Mouse (Mus musculus) adrenal gland, adult (tissue): Measurements from ENCODE around the gene Catsperz.
A peak's percentile ranks its signal among the peaks of the same experiment; 100 is the strongest.
"Not testable (repeated sequence)": the region's sequence is repeated elsewhere in the genome, so short reads cannot be mapped to it uniquely, and the experiment has no call there.

ENCODE experiments used
- DNase-seq, 2 experiments: peaks; one replicate each; pipeline ENCODE4 v3.0.0; 2022 to 2023; ENCODE audit warnings: low spot score in 1 of 2; ENCODE audit not compliant: inconsistent age in 2 of 2

The Catsperz gene

DNA sequence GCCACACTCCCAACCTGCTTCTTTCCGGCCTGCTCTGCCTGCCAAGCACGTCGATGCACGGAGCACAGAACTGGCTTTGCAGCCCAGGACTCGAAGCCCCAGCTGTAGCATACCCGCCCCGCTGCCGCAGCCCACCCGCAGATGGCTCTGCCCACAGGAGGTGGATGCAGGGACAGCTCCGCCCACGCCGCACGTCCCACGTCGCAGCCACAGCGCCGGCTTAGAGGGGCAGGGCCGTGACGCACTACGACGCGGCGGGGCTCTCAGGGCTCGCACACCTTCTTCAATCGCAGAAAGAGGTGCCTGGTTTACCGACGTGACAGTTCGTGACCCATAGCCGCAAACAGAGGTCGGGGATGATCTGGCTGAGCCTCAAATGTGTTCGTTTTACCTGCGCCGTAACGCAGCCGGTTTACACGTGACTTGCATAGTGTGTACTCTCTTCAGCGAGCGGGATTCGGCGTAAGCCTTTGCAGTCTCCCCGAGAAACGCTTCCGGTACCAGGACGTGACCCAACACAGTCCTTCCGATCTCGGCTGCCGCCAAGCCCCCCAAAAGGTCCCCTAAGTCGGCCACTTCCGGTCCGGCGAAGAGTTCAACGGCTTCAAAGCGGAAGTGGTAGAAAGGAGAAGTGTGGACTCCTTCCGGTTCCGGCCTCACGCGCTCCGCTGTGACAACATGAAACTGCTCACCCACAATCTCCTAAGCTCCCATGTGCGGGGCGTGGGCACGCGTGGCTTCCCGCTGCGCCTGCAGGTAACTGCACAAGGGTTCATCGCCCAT is 15.5 kb downstream of the Catsperz start, which contains the start of the genes Trmt112 and Prdx5:
TSS of gene Trmt112 (plus strand) at position 192 of the 783 bp plus-strand sequence.
TSS of gene Prdx5 (minus strand) at position 600 of the 783 bp plus-strand sequence.
- peak; percentile 93 to 96 for DNase-seq

DNA sequence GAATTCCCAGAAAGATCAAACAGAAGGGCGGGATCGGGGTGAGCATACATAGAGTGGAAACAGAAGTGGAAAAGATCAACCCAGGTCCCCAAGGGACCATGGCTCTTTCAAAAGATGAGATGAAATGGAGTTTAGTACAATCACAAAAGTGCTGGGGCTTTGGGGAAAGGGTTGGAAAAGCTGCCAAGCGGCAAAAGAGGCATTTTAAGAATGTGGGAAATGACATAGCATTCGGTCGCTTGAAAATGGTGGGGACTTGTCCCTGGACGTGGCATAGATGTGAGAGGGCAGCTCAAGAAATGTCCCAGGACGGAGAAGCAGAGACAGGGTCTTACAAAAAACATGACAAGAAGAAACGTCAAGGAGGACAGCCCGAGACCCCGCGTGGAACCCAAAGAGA is 16.2 kb downstream of the Catsperz start:
- no peak for DNase-seq

DNA sequence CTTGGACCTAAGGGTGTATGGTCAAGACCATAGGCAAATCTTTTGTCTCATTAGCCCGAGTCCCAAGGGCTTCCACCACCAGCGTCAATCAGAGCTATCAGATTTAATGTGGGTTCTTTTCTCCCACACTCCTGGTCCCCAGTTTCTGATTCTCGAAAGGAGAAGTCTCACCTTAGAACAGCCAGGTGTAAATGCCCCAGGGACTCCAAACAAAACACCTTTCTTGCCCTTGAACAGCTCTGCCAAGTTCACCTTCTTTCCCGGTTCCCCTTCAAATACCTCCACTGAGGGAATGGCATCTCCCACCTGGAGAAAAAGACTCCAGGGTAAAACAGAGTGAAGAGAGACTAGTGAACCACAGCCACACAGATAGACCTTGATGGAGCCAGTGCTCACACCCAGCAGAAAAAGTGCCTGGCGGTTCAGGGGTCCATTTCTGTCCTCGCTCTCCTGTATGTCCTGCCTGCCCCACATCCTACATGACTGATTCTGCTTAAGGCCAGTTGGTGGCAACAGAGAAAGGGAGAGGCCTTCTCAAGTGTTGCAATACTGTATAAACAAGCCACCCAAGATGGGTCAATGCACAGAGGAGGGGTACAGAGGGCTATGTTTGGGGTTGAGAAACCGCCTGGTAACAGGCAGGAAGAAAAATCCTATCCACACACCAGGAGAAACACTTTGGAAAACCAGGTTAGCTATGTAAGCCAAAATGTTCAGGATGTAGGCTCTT is 17.2 kb downstream of the Catsperz start:
- peak in 1 of 2 experiments; percentile 53 for DNase-seq

DNA sequence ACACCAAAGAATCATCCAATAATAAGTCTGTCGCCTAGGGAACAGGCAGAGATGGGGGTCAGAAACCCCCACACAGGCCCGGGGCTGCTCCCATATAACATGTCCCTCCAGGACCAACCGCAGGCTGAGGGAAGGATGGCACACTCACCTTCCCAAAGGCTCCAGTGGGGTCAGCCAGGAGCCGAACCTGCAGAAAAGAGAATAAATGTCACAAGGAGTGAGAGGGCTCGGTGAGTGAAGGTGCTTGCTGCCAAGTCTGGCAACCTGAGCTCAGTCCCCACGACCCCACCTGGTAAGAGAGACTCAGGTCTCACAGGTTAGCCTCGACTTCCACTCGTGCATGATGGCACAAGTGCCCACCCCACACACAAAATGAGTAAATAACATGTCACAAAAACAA is 18.1 kb downstream of the Catsperz start:
- DNase-seq = peak in 1 of 2 experiments; percentile 41

DNA sequence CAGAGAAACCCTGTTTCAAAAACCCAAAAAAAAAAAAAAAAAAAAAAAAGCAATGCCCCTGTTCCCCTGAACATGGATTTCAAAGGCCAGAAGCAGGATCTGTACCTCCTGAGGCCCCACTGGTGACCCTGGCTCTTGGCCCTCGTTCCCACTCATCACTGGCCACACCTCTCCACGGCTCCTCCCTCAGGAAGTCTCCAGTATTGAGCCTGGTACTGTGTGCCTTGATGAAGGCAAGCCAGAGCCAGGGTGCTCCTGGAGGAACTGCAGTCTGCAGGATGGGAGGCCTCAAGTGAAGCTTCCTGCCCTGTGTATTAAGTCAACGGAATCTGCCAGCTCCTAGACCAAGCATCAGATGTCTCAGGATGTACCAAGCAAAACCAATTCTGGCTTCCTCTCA is 19.0 kb downstream of the Catsperz start:
- DNase-seq = peak in 1 of 2 experiments; percentile 44

DNA sequence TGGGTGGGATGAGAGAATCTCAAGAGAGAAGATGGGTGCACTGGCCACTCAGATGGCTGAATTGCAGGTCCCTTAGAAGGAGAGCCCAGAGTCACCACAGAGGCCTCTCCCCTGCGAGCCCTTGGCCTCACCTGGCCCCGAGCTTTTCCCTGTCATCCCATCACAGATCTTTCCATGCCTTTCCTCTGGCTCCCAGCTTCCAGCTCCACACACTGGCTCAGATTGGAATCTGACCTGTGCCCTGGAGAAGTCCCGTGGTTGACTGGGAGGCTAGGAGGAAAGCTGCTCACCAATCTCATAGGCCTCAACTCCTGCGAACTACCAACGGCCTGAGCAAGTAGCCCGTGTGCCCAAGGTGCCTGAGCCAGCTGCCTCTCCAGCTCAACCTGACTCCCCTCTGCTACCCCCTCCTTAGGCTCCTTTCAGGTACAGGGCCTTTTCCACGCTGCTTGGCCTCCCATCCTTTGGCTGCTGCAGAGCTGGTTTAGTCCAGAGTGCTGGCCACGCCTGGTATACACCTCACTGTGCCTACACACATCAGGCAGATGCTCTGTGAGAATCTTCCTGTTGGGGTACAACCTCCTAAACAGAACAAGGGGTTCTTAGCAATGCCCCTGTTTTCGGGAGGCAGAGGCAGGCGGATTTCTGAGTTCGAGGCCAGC is 19.6 kb downstream of the Catsperz start:
- DNase-seq = peak in 1 of 2 experiments; percentile 21

DNA sequence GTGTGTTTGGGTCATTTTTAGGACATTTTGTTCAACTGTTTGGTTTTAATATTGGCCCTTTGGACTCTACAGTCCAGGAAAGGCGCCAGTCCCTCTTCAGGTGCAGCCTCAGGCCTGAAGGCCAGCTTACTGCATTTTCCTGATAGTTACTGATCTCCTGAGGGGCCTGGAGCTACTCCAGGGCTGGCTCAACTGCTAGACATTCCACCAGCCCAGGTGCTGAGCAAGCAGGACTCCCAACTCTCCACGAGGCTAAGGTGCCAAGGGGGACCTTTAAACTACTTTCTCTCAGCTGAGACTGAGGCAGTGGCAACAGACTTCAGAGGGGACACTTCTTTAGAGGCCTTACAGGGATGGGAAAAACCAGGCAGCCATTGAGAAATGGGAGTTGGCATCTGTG is 20.3 kb downstream of the Catsperz start:
- DNase-seq = no peak

DNA sequence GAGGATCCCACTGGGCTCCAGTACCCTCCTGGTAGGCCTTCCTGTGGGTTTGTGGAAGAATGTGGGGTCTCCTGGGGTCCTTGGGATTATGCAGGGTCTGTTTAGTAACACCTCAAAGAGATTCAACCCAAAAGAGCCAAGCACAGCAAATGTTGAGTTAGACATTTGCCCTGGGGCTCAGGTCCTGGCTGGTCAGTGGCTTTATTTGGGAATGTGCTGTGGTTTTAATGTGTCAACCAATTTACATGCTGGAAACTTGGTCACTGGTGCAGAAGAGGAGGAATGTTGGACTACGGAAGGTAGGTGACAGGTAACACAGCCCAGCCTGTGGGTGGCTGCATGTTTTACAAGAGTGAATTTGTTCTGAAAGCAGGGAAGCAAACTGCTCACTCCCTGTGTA is 22.1 kb downstream of the Catsperz start:
- no peak for DNase-seq

DNA sequence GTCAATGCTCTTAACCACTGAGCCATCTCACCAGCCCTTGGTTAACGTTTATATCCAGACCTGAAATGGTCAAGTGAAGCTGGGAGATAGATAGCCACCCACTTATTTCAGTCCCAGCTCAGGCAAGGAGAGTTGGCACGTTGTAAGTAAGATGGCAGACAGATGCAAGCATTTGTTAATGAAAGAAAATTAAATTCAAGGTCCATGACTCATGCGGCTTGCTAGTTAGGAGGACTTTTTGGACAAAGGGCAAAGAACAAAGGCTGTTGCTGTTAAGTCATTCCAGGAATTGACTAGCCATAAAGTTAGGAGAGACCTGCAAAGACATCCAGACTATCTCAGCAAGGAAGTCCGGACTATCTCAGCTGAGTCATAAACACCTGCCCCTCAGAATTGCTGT is 25.5 kb downstream of the Catsperz start:
- DNase-seq = no peak

DNA sequence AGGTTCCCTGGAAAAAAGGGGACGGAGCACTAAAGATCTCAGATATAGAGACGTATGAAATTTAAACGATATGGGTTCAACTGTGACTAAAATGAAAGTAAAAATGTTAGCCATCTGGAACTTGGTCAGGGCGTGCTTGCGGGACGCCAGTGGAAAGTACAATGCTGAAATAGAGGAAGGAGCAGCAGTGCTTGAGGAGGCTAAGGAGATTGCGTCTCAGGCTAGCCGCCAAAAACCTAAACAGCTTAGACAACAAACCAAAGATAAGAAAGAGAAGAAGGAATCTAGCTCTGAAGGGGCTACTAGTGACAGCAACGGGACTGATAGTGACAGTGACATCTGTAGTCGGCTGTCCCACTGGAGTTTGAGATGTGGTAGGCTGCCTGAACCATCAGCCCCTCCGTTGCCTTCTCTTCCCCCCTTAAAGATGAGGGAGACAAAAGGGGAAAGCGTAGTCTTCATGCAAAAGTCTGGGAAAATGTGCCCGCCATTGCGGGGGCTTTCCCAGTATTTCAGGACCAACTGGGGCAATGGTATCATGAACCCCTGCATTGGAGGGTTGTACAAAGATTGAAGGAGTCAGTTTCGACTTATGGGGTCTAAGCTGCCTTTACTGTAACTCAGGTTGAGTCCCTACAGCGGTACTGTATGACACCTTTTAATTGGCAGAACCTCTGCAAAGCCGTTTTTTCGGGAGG is 29.4 kb downstream of the Catsperz start:
- DNase-seq = not testable (repeated sequence)

DNA sequence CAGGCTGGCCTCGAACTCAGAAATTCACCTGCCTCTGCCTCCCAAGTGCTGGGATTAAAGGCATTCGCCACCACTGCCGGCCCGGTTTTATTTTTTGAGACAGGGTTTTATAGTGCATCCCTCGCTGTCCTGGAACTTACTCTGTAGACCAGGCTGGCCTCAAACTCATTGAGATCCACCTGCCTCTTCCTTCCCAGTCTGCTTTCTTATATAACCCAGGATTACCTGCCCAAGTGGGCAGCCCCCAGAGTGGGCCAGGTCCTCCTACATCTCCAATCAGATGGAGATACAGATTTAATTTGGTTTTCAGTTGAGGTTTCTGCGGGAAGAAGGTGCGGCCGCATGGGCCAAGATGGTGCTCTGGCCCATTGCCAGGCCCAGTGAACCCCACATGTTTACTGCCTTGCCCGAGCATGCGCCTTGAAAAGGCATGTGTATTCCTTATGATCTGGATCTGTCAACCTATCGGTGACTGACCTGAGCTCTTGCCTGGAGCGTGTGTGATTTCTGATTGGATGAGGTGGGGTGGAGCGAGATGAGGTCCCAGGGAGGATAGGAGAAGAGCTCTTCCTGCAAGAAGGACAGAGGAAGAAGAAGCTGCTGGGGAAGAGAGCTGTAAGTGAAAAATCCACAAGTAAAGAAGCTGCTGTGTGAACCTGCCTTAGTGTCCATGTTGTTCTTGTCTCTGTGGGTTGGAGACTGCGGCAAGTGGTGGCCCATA is 31.3 kb downstream of the Catsperz start:
- no peak for DNase-seq

DNA sequence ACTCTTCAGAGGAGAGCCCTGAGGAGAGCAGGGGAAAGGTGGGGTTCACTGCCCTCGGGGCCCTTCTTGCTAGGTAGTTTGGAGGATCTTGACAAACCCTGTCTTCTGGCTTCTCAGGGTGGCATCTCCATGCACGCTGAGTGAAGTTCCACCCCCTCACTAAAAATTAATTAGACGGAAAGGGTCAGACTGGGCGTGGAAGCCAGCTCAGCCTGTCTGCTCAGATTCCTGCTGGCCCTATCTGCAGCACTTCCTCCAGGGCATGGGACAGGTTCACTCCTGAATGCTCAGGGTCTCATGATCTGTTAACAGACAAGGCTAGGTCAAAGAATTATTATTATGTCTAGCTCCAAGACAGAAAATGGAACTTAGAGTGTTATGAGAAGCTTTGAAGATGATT is 32.7 kb downstream of the Catsperz start:
- no peak for DNase-seq

DNA sequence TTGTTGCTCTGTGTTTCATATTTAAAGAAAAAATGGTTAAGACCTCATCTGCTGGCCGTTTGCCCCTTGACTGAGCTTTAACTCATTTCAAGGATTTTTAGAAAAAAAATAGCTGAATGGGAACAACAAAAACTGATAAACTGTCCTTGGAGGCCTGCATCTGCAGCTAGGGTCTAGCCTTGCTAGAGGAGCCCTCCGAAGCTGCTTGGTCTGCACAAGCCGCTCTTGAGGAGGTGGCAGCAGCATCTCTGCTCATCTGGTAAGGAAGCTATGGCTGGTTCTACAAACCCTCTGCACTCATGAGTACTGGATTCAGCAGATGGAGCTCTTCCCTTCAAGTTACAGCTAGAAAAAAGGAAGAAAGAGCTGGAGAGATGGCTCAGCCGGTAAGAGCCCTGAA is 47.2 kb downstream of the Catsperz start:
- peak in 1 of 2 experiments; percentile 48 for DNase-seq

DNA sequence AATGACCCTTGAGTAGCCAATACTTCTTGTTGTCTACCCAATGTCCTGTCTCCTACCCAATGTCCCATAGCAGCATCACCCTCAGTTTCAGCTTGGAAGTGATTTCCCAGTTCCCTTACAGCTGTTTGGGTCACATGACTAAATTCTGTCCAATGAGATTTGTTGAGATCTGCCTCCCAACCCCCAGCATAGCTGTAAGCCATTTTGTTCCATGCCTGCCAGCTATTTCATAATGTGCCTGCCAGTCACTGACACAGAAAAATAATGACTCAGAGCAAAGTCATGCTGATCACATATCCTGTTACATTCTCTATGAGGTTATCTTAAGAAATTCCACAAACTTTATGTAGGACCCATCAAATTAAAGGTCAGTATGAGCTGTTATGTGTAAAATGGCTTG is 48.4 kb downstream of the Catsperz start:
- DNase-seq = no peak

DNA sequence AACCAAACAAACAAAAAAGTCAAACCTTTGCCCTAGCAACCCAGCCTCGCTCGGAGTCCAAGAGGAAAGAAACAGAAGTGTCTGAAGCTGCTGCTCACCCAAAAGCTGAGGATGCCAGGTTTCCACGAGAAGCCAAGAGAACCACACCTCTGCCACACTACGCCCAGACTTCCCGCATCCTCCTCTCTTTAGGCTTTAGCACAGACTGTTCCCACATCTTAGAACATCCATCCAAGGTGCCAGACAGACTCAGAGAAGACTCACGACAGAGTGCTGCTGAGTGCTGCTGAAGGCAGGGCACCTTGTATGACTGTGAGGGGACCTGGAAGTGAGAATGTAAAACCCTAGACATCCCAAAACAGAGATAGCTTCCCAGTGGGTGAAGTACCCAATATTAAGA is 49.3 kb downstream of the Catsperz start:
- no peak for DNase-seq

DNA sequence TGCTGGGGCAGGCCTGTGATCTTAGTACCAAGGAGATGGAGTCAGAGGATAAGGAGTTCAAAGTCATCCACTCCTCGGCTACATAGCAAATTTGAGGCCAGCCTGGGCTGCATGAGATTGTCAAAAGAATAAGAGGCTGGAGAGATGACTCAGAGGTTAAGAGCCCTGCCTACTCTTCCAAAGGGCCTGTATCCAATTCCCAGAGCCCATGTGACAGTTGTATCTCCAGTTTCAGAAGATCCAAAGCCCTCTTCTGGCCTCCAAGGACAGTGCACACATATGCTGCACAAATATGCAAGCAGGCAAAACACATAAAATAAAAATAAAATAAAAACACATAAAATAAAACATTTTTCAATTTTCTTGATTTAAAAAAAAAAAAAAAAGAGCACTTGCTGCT is 50.9 kb downstream of the Catsperz start:
- no peak for DNase-seq

DNA sequence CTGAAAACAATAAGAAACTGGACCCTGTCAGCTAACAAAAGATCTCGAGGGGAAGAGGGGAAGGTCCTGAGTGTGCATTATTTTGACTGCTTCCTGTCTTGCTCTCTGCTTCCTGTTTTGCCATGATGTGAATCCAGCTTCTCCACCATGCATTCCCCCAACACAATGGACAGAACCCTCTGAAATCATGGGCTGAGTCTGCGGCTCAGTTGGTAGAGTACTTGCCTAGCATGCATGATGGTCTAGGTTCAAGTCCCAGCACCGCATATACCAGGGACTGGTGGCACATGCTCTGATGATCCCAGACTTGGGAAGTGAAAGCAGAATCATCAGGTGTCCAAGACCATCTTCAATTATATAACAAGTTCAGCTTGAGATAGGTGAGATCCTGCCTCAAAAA is 52.5 kb downstream of the Catsperz start:
- no peak for DNase-seq
